Mouse (Mus musculus) induced T-regulatory cell, adult 2 months (primary cell): ENCODE results near the gene Gm12184.
"Not testable (repeated sequence)": the region's sequence is repeated elsewhere in the genome, so short reads cannot be mapped to it uniquely, and the experiment has no call there.

Experiments
- DNase-seq: peaks from one replicate; pipeline ENCODE4 v3.0.0-alpha.2; 2012; ENCODE audit warnings: low read depth

Gm12184 gene

DNA sequence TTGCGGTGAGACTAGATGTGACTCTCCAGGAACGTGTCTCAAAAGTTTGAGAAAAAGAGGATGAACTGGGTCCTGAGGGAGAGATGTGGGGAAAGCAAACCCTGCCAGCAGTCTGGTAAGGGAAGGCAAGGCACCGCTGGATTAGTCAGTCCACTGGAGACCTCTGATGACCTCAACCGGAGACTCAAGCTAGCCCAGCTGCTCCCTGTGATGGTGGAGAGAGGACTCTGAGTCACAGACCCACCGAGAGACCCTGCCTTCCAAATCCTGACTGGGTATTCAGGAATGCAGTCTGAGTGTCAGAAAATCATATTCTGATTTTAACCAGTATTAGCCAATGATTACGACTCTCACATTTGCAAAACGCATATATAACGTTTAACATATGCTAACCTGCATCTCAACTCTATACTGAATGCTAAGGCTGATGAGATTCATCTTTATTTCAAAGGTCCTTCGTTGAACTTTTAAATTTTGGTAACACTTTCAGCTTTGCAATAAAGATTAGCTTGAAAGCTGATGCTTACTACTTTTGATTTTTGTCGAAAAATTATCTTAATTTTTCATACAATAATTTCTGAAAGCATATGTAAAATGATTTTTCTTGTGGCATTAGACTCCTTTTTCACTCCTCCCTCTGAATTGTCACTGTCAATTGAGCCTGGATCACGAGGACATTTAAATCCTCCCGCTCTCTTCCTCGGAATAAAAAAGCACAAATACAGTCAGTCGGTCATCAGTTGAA is 3.5 kb downstream of the Gm12184 start:
- no peak for DNase-seq

DNA sequence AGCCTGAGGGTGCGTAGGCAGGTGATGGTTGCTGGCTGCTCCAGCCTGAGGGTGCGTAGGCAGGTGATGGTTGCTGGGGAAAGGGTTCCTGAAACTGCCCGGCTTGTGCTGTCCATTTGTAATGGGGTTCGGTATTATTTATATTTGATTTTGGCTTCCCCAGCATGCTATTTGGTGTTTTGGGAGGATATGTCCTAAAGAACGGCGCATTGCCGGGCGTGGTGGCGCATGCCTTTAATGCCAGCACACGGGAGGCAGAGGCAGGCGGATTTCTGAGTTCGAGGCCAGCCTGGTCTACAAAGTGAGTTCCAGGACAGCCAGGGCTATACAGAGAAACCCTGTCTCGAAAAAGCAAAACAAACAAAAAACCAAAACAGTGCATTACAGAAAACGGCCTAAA is 5.2 kb downstream of the Gm12184 start:
- DNase-seq, result not testable (repeated sequence)

DNA sequence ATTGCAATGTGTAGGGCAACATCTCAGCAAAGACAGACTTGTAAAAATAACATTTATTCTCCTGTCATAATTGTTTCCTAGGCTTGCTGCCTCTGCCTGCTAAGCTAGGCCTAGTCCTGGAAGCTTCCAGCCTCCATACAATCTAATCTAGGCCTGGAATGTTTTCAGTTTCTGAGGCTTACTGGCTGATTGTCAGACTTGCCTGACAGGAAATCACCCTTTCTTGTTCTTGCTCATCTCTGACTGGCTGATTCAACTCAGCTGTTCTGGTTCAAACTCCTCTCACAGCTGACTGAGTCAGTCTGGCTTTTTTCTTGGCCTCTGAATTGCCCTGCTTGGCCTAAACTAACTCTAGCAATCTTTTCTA is 6.2 kb downstream of the Gm12184 start:
- peak; percentile 64 for DNase-seq

DNA sequence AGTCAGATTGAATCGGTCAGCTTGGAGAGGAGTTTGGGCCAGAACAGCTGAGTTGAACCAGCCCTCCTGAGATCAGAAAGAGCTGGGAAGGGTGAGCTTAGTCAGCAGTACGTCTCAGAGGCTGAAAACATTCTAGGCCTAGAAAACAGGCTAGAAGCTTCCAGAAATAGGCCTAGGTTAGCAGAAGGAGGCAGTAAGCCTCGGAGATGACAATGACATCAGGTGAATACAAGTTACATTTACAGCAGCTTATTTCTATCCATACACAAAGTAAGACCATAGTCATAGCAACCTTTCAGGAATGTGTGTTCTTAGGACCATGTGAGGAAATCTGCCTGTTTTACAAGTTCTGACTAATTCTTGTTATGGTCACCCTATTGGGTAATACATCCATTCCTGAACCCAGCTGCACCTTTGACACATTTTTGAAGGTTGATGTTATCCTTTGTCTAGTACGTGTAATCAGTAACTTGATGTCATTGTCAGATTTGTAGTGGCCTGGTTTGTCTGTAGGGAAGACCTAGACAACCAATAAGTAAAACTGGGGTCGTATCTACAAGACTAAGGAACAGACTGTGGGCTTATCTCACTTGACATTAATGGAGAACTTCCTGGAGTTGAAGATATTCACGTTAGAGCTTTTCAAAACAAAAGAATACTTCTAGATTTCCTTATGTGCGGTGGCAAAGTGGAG is 6.7 kb downstream of the Gm12184 start:
- DNase-seq, result no peak

DNA sequence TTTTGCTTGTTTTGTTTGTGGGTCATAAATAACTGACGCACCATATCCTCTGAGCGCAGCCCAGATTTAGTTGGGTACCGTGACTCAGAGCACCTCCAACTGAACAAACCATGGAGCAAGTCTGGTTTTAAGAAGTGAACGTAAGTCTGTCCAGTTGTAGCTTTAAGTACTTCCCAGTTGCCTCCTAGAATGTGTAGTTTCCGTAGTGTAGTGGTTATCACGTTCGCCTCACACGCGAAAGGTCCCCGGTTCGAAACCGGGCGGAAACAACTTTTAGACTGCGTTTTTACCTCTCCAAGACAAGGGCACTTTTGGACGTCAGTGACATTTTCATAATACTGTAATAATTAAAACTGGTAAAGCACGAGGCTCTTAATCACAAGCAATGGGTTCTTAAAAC is 8.1 kb downstream of the Gm12184 start:
- peak; percentile 99 for DNase-seq

DNA sequence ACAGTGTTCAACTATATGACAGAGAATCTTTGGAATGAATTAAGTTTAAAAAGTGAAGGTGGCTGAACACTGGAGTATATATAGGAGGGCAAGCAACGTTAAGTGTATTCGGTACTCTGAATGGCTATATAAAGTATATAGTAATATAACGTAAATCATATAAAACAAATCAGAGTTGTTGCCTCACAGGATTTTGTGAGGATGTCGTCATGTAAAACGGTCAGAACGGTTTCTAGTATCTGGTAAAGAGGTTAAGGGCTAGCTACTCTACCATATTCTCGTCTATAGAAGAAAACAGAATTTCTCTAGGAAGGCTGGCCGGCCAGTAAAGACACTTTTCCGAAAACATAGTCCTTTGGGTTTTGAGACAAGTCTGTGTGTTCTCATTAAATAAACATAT is 8.7 kb downstream of the Gm12184 start:
- DNase-seq, result no peak

DNA sequence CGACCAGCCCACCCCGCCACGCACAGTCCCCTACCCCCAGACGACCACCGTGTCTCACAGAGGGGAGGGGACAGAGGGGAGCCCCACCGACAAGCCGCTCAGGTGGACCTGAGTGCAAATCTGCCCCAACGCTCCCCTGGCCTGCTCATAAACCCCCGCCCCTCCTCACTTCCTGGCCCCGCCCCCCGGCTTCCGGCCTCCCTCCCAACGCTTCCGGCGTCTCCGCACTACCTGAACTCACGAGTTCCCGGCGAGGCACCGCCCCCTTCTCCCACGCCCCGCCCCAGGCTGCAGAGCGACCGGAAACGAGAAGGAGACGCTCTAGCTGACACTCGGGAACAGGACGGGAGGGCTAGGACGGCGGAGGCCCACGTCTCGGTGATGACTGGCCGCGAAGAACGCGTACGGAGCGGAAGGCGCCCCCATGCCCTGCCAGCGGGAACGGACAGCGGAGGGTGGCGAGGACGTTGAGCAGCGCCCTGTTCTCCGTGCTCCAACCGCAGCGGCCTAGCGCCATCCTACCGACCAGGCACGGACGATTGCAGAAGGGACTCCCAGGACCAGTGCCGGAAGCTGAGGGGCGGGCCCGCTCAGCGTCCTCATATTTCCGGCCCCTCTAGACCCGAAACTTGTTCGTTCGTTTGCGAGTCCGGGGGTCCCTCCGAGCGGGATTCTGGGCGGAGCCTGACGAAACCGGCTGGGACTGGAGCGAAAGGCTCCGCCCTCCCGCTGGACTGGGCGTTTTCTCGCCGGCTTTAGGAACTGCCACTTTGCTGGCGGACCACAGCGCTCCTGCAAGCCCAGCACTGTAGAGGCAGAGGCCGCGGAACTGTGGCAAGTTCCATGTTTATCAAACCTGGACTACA is 9.4 kb downstream of the Gm12184 start, which contains the start of gene Trim41:
TSS of gene Trim41 (minus strand) at position 554 of the 866 bp plus-strand sequence.
- DNase-seq, result peak; percentile 99

DNA sequence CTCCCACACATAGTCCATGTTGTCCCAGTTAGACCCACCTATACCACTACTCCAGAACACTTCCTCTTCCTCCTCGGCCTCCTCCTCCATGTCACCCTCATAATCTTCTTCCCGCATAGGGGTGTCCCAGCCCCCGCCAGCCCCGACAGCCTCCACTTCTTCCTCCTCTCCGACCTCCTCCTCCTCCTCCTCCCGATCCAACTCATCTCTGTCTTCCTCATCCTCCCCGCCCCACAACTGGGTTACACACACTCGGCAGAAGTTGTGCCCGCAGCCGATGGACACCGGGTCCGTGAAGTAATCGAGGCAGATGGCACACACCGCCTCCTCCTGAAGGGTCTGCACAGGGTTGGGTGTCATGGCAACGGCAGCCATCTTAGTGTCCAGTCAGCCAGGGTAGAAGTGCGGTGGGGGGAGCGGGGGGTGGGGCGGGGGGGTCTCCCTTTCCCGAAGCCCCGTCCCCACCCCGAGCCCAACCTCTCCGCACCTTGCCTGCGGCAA is 10.1 kb downstream of the Gm12184 start:
- DNase-seq, result peak; percentile 62

DNA sequence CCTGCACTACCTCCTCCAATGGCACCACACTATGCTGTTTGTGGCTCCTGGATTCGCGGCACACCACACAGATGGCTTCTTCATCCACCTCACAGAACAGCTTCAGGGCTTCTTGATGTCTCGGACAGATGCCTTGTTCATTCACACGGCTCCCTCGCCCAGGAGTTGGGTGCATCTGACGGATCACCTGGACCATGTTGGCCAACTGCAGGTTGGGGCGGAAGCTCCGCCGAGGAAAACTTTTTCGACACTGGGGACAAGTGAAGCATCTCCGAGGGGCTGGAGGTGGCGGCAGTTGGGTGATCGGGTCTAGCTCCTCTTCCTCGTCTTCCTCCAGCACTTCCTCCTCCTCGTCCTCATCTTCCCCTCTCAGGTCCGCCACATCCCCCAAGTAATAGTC is 10.6 kb downstream of the Gm12184 start:
- no peak for DNase-seq

DNA sequence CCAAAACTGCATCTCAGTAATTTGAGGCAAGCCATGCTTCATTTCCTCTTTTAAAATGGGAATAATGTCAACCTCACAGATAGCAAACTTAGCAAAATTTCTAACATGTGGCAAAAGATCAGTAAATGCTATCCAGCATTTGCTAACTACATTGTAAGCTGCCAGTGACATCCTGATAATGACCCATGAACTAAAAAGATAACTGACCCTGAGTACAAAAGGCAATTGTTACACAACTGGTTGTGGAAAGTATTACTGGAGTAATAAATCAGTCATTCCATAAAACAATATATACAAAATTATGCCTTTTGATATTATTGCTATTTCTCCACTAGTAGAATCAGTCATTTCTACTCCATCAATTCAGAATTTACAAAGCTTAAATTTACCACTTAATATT is 12.7 kb downstream of the Gm12184 start:
- DNase-seq, result no peak

DNA sequence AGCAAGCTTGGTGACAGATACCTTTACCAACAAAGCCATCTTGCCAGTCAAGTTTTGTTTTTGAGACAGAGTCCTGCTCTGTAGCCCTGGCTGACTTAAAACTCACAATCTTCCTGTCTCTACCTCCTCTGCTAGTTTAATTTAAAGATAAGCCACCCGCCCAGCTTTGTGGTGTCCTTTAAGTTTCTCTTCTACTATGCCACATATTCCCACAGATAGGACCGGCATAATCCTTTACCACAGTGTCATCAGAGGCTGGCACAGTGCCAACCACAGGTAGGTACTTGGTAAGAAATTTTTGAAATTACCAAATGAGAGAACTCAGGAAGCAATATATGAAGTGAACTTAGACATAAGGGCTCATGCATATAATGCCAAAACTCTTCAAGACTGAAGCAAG is 16.3 kb downstream of the Gm12184 start:
- no peak for DNase-seq

DNA sequence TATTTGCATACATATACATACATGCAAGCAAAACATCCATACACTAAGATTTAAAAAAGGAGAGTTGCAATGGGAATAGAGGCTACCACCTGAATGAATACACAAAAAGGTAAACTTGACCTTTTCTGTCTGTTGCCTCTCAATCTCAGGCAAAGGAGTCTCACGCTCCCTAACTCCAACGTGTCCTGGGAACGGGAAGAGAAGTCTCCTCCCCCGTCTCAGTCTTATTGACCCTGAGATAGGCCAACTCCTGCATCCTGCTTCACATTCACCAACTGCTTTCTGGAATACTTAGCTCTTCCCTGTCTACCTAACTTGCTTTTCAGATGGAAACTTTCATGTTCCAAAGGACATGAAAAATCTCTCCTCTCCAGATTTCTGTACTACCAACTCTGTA is 17.0 kb downstream of the Gm12184 start:
- no peak for DNase-seq

DNA sequence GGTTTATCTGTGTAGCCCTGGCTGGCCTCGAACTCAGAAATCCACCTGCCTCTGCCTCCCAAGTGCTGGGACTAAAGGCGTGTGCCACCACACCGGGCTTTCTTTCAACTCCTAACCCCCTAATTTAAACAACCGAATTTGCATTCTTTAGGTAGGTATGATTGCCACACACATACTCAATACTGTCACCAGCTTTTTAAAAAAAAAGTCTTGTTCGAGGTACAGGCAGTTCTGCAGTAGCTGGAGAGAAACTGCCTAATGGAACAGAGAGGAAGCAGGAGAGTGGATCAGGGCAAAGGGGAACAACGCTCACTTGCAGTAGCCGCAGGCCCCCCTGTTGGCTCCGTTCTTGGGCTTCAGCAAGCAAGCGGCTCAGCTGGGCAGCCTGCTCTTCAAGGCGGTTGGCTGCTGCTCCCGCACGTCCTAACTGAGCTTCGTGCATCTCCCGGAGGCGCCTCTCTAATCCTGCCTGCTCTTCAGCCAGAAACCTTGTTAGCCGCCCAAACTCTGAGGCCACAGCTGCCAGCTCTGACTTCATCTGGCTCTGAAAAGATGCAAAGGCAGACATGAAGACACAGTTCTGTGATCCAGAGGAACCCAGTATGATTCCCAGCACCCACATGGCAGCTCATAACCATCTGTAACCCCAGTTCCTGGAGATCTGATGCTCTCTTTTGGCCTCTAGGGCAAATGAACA is 17.6 kb downstream of the Gm12184 start:
- no peak for DNase-seq

DNA sequence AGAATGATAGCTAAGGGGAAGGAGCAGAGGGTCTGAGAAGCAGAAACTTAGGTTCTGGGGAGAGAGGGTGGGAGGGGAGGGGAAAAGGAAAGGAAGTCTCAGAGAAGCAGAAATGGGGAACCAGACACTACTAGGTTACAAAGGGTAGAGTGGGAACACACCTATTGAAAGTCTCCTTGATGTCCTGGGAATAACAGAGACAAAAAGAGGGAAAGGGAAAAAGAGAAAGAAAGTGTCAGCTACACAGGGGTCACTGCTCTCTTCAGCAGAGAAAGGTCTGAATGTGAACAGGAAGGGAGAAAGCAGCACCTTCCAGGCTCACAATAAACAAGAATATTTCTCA is 18.2 kb downstream of the Gm12184 start:
- DNase-seq, result no peak

DNA sequence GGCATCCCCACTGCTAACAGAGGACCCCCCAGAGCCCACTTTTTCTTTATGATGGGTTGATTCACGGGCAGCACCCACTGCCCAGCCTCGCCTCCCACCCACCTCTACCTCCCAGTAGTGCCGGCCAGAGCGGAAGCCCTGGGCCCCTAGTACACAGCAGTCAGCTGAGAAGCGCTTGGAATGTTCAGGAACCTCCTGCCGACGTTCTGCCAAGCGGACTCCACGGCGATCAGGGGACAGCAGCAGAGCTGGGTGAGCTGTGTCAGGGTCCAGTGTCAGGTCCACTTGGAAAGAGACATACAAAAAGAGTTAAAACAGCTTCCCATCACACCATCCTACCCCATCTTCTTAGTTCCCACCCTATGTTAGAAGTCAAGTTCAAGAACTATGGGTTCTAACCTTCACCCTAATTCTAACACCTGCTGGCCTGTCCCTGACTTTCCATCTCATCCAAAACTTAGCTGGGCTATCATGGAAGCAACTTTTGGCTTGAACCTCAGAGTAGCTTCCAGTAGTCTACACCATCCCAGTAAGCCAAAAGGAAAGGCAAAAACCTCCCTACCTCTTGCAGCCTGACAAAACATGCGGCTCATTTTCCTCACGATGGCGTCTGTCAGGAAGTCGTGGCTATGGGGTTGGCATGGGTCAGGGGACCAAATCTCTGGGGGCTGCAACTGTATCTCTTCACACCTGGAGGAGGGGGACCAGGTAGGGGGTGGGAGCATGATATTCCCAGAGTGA is 18.7 kb downstream of the Gm12184 start:
- DNase-seq, result no peak

DNA sequence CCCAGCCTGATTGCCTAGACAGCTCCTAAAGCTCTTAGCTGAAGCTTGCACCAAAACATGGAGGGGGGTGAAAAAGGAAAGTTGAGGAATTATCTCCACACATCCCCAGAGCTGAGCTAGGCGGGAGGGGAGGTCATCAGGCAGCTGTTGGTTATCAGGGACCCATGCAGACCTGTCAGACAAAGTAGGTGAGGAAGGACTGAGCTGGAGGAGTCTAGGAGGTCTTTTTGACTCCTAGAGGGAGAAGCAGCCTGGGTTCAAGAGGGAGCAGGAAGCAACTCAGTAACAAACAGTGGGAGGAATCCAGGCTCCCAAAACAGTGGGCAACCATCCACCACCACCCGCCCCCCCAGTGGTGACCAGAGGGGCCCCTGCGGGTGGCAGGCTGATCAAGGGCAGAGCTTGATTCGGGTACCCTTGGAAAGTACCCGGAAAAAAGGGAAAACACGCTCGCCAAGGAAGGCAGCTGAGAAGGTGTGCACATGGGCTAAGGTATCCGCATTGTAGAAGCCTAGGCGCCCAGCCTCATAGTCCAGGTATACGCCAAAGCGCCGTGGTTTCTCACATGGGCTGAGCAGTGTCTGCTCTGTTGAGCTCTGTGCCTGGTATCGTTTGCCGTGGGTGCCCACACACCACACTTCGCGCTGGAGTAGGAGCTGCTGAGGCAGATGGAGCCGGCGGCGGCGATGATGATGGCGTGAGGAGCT is 19.4 kb downstream of the Gm12184 start:
- DNase-seq, result no peak

DNA sequence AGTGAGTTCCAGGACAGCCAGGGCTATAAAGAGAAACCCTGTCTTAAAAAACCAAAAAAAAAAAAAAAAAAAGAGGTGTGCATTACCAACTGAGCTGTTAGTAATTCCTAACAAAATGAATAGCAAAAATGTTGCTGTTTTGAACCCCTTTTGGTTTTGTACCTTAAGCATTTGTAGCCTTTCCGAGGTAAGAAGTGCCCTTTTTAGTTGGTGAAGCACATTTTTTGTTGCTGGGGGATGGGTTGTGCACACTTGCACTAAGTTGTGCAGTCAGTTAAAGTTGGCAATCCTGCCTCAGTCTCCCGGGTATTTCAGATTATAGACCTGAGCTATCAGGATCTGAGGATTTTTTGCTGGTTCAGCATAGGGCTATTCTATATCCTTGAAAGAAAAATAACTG is 21.5 kb downstream of the Gm12184 start:
- no peak for DNase-seq

DNA sequence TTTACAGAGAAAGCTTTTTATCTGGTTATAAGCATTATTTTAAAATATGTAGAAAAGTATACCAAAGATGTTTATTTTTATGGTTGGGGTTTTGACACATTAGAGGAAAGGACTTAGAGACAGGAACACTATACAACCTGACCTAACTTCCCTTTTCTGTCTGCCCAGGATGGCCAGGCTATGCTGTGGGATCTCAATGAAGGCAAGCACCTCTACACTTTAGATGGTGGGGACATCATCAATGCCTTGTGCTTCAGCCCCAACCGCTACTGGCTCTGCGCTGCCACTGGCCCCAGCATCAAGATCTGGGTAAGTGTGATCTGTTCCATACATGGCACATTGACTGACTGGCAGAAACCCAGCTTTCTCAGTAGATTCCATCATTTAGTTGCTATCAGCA is 22.5 kb downstream of the Gm12184 start:
- DNase-seq, result no peak

DNA sequence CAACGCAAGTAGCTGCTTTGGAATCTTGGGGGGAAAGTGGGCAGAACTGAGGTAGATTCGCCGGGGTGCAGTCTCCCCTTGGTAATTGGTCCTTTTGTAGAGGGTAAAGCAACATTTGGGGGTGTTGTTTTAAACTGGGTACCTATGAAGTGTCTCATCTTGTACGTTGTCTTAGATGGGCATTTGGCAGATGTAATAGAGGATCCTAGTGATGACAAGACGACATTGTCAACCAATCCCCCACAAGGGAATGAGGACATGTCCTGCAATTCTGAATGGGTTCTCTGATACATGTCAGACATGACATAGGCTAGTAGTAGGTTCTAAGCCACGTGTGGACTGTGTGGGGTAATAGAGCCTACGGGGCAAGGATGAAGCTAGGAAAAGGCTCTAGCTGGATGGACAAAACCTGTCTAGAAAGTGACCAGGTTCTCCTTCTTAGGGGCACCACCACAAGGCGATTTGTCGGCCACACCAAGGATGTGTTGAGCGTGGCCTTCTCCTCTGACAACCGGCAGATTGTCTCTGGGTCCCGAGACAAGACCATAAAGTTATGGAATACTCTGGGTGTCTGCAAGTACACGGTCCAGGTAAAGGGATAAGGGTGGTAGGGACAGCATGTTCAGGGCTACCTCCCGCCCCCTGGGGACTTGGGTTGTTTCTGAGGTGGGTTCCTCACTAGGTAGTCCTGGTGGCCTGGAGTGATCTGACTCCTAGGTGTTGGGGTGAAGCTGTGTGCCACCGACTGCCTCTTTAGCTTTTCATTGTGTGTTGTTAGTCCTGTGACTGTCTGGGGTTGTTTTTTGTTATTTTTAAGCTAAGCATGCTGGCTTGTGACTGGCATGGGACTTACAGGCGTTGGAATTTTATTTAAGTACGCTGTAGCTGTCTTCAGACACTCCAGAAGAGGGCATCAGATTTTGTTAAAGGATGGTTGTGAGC is 24.4 kb downstream of the Gm12184 start:
- no peak for DNase-seq
